Mouse (Mus musculus) ES-E14 (cell line): ENCODE results near the gene Tanc1. TPM values are rescaled to one million over a fixed set of nuclear protein-coding genes. Genes with fewer than 3 reads are reported as not detected.

ENCODE experiments used
- DNase-seq: peaks from one replicate; pipeline ENCODE4 v3.0.0-alpha.2; 2013; ENCODE audit warnings: low read depth, low spot score
- H3K27ac ChIP-seq: 2 replicates; pipeline ENCODE4 v1.5.1; 2012; ENCODE audit warnings: low read depth, mild to moderate bottlenecking, low read length, moderate library complexity, mixed read lengths; ENCODE audit not compliant: poor library complexity, insufficient read depth, severe bottlenecking
- H3K36me3 ChIP-seq: 2 replicates; pipeline ENCODE4 v1.6.1; 2012; ENCODE audit warnings: mild to moderate bottlenecking, low read length, moderate library complexity, mixed read lengths; ENCODE audit not compliant: control insufficient read depth, poor library complexity, insufficient read depth, severe bottlenecking
- H3K4me1 ChIP-seq, 2 experiments: fragments of 150-350 bp in 1 of 2; sonication (generic) in 1 of 2; 2 replicates each; pipeline ENCODE4 v1.6.1; 2012; ENCODE audit warnings: low read length in 2 of 2, mild to moderate bottlenecking in 1 of 2, mixed read lengths in 1 of 2; ENCODE audit not compliant: control insufficient read depth in 2 of 2, insufficient read depth in 2 of 2, poor library complexity in 1 of 2
- H3K4me3 ChIP-seq, 2 experiments: fragments of 150-350 bp in 1 of 2; sonication (generic) in 1 of 2; 2 replicates each; pipeline ENCODE4 v1.5.1; 2012; ENCODE audit warnings: low read length in 2 of 2, low read depth in 1 of 2, mild to moderate bottlenecking in 1 of 2, mixed read lengths in 1 of 2; ENCODE audit not compliant: insufficient read depth in 1 of 2, poor library complexity in 1 of 2, severe bottlenecking in 1 of 2
- H3K9ac ChIP-seq: 2 replicates; pipeline ENCODE4 v1.6.1; 2012; ENCODE audit warnings: low read depth, mild to moderate bottlenecking, low read length, mixed read lengths; ENCODE audit not compliant: poor library complexity, insufficient read depth, severe bottlenecking
- H3K9me3 ChIP-seq: fragments of 150-350 bp; sonication (generic); 2 replicates; pipeline ENCODE4 v1.6.1; 2012; ENCODE audit warnings: low read depth, mild to moderate bottlenecking, low read length; ENCODE audit not compliant: control insufficient read depth, insufficient read depth
- CHD2 ChIP-seq: IDR thresholded peaks from 2 replicates; pipeline ENCODE4 v1.6.1; 2014; ENCODE audit warnings: mild to moderate bottlenecking, low read depth, low read length, inconsistent platforms
- HCFC1 ChIP-seq: IDR thresholded peaks from 2 replicates; pipeline ENCODE4 v1.6.1; 2012; ENCODE audit warnings: low read length, inconsistent platforms, borderline replicate concordance; ENCODE audit not compliant: insufficient read depth
- MAFK ChIP-seq: IDR thresholded peaks from 2 replicates; pipeline ENCODE4 v1.6.1; 2014; ENCODE audit warnings: mild to moderate bottlenecking, low read depth, low read length, inconsistent platforms; ENCODE audit not compliant: insufficient read depth
- ZC3H11A ChIP-seq: IDR thresholded peaks from 2 replicates; pipeline ENCODE4 v1.6.1; 2012; ENCODE audit warnings: low read depth, mild to moderate bottlenecking, inconsistent platforms, low read length, borderline replicate concordance
- ZNF384 ChIP-seq: IDR thresholded peaks from 2 replicates; pipeline ENCODE4 v1.6.1; 2012; ENCODE audit warnings: low read depth, low read length, inconsistent platforms
- in situ Hi-C, 2 experiments: fragments of 600-800 bp; cut with MboI; formaldehyde crosslinking; loops; one replicate each; pipeline ENCODE4 v1.15.1; 2025; ENCODE audit warnings: low sequenced_read_pairs in 2 of 2, inconsistent platforms in 1 of 2; ENCODE audit not compliant: unreplicated experiment in 2 of 2
- total RNA-seq: library from RNA; depleted of rRNA; stranded (reverse); fragments of 300-350 nt; gene quantifications from 2 replicates; pipeline ENCODE4 v1.2.3, GENCODE M21; 2012

Gene Tanc1
- total RNA-seq, 1 experiment, result 28.2 TPM

DNA sequence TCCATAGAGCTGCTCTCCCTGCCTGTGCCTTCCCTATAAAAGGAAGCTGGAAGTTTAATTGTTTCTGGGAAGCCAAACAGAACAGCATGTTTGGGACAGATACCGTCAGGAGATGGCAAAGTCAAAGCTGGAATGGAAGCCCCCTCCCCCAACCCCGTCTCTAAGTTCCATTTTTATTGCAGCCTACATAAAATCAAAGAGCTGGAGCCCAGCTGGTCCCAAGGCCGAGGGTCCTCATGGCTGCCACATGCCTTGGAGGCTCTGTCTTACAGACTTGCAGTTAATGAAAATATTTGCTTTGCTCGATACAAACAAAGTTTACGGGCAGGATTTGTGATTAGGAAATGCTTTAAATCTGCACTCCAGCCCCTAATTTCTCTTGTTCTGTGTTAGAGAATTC, 109.9 kb downstream of the Tanc1 start:
- H3K4me3 ChIP-seq, result no peak overlapping the region
- H3K4me1 ChIP-seq, result peaks cover 1 to 12% of the 10 kb centered on the region in 2 experiments; a peak in 2 of 4 replicates
- TF ChIP-seq MAFK (no peak), CHD2 (no peak), HCFC1 (no peak), ZNF384 (no peak)
- H3K27ac ChIP-seq, result no peak overlapping the region
- in situ Hi-C loops, result no loop called here
- peaks cover 3% of the 10 kb centered on the region; the same call in 1 of the 2 replicates for H3K36me3 ChIP-seq
- DNase-seq, result no peak
- H3K9ac ChIP-seq, result no peak overlapping the region
- no peaks in the 10 kb centered on the region for H3K9me3 ChIP-seq

DNA sequence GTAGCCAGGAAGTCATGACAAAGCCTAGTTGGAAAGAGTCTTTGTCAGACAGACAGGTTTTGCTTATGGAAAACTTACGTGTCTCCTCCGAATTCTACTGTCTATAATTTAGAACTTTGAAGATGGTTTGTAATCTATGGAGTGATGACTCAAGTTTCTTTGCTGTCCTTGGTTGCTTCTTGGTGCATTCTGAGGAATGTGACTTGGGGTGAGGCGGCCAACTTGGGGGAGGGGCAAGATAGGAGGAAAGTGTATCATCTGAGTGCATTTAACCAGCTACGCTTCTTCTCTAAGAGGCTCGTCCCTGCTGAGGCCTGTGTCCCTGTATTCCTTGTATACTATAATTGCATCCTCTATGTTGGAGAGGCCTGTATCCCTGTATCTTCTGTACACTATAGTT, 111.5 kb downstream of the Tanc1 start:
- H3K9ac ChIP-seq, result no peak overlapping the region
- H3K4me1 ChIP-seq, result peaks cover 1 to 10% of the 10 kb centered on the region in 2 experiments; a peak in 2 of 4 replicates
- no peak for TF ChIP-seq ZC3H11A
- TF ChIP-seq ZNF384, result no peak
- no peak for TF ChIP-seq MAFK
- no peak for TF ChIP-seq CHD2
- no peak for TF ChIP-seq HCFC1
- H3K36me3 ChIP-seq, result peaks cover 3% of the 10 kb centered on the region; the same call in 1 of the 2 replicates
- no peak overlapping the region for H3K4me3 ChIP-seq
- no peak for DNase-seq
- no peaks in the 10 kb centered on the region for H3K9me3 ChIP-seq
- H3K27ac ChIP-seq, result no peak overlapping the region
- in situ Hi-C loops, result no loop called here

DNA sequence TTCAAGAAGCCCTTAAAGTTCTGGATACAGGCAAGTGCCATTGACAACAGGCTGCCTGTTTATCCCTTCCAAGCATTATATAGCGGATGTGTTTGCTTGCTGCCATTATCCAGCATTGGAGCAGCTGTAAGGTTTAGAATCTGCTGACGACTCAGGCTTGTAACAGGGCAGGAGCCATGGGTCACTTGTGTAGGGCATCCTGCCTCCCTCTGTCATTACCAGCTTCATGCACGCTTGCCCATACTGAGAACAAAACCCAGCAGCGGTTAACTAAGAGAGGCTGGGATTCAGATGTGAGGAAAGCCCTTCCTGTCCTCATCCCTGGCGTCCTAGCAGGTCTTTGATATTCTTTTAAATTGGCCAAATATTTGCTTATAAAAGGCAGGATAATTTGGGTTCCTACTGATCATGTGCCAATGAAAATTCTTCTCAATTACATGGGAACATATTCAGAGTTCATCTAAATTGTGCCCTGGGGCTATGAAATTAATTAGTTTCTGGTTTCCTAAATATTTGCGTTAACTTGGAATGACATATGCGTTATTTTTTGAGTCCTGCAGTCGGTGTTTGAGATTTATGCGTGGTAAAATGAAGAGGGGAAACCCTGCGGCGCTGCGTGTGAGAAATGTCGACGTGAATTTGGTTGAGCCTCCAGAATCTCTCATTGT, 113.8 kb downstream of the Tanc1 start:
- peaks cover 1 to 10% of the 10 kb centered on the region in 2 experiments; a peak in 2 of 4 replicates for H3K4me1 ChIP-seq
- H3K9ac ChIP-seq, result no peak overlapping the region
- H3K27ac ChIP-seq, result no peak overlapping the region
- DNase-seq, result no peak
- in situ Hi-C loops, result no loop called here
- TF ChIP-seq CHD2 (no peak), ZC3H11A (no peak)
- H3K4me3 ChIP-seq, result no peak overlapping the region
- H3K36me3 ChIP-seq, result peaks cover 6% of the 10 kb centered on the region; the same call in 1 of the 2 replicates
- H3K9me3 ChIP-seq, result no peaks in the 10 kb centered on the region

DNA sequence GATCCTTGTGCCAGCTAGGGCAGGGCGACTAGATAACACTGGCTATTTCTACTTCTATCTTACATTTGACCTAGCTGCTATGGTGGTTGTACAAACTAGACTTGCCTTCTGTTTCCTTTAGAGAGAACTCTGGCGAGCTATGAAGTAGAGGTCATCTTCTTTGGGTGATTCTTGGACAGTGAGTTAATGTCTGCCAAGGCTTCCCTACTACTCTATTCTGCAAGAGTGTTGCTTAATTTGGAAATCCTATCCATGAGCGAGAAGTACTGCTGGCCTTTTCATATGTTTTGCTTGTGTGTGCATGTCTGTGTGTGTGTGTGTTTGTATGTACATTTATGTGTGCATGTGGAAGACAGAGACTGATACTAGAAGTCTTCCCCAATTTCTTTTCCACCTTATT, 120.0 kb downstream of the Tanc1 start:
- no peak overlapping the region for H3K9ac ChIP-seq
- no peak for DNase-seq
- TF ChIP-seq HCFC1 (no peak), ZNF384 (no peak), CHD2 (no peak), MAFK (no peak), ZC3H11A (no peak)
- H3K4me3 ChIP-seq, result no peak overlapping the region
- H3K27ac ChIP-seq, result no peak overlapping the region
- peaks cover 0 to 8% of the 10 kb centered on the region in 2 experiments; a peak in 2 of 4 replicates for H3K4me1 ChIP-seq
- peaks cover 7% of the 10 kb centered on the region; the same call in 1 of the 2 replicates for H3K36me3 ChIP-seq
- H3K9me3 ChIP-seq, result no peaks in the 10 kb centered on the region
- in situ Hi-C loops, result no loop called here
